25 mouse cellular contexts compared by ENCODE assay signal in genomic region chr9:115274806-115275205, GRCm38 (mm10).
"Had no signal": no experiment of that assay in that cellular context is flagged by ENCODE, and none has a peak within 500 bp of the region (broad histone marks: within the 10 kb centered on the region; RNA-seq: fewer than 3 reads in every experiment).

No protein-coding gene starts in this region.

- H3K27me3 ChIP-seq: heart, embryonic 12.5 days; hindbrain, embryonic 12.5 days; intestine, embryonic 15.5 days; limb, embryonic 12.5 days had no signal

- ATAC-seq: forebrain, embryonic 16.5 days; hindbrain, embryonic 16.5 days; inflammation-experienced regulatory T-cells, adult 6 months; intestine, embryonic 15.5 days; intestine, postnatal 0 days had no signal

- H3K4me1 ChIP-seq: heart, embryonic 10.5 days; heart, embryonic 12.5 days; hindbrain, embryonic 10.5 days; hindbrain, embryonic 12.5 days; intestine, embryonic 15.5 days; limb, embryonic 10.5 days; limb, embryonic 12.5 days had no signal

- H3K9me3 ChIP-seq: heart, embryonic 10.5 days; heart, embryonic 12.5 days; hindbrain, embryonic 10.5 days; hindbrain, embryonic 12.5 days; intestine, embryonic 15.5 days; limb, embryonic 10.5 days; limb, embryonic 12.5 days had no signal

- H3K9ac ChIP-seq: heart, embryonic 12.5 days; hindbrain, embryonic 12.5 days; hindbrain, embryonic 14.5 days; intestine, embryonic 15.5 days; limb, embryonic 12.5 days had no signal

- H3K4me3 ChIP-seq: gastrocnemius, adult 2 months; heart, embryonic 10.5 days; heart, embryonic 12.5 days; hindbrain, embryonic 10.5 days; hindbrain, embryonic 12.5 days; intestine, embryonic 15.5 days; layer of hippocampus, adult 2 months; left cerebral cortex, adult 2 months; limb, embryonic 10.5 days; limb, embryonic 12.5 days had no signal

- H3K4me2 ChIP-seq: heart, embryonic 12.5 days; hindbrain, embryonic 12.5 days; hindbrain, embryonic 14.5 days; intestine, embryonic 15.5 days; limb, embryonic 12.5 days had no signal

- DNase-seq: gastrocnemius, adult 2 months; gastrocnemius, postnatal 10 days; gastrocnemius, postnatal 25 days; heart, adult 18-20 months; heart, postnatal 10 days; heart, postnatal 4 days; kidney, adult 18-20 months; kidney, adult 8-10 months; kidney, postnatal 10 days; kidney, postnatal 25 days; kidney, postnatal 4 days had no signal

- H3K27ac ChIP-seq: gastrocnemius, adult 2 months; heart, embryonic 10.5 days; hindbrain, embryonic 10.5 days; hindbrain, embryonic 12.5 days; hindbrain, embryonic 14.5 days; intestine, embryonic 15.5 days; layer of hippocampus, adult 2 months; left cerebral cortex, adult 2 months; limb, embryonic 10.5 days; limb, embryonic 12.5 days had no signal
